Mouse (Mus musculus) right cerebral cortex, adult 18-20 months (tissue): ENCODE data around the gene Gm20517.
"Not testable (repeated sequence)": the region's sequence is repeated elsewhere in the genome, so short reads cannot be mapped to it uniquely, and the experiment has no call there.

Source experiments
- DNase-seq: peaks from one replicate; pipeline ENCODE4 v3.0.0; 2022; ENCODE audit warnings: mixed read lengths

The Gm20517 gene

DNA sequence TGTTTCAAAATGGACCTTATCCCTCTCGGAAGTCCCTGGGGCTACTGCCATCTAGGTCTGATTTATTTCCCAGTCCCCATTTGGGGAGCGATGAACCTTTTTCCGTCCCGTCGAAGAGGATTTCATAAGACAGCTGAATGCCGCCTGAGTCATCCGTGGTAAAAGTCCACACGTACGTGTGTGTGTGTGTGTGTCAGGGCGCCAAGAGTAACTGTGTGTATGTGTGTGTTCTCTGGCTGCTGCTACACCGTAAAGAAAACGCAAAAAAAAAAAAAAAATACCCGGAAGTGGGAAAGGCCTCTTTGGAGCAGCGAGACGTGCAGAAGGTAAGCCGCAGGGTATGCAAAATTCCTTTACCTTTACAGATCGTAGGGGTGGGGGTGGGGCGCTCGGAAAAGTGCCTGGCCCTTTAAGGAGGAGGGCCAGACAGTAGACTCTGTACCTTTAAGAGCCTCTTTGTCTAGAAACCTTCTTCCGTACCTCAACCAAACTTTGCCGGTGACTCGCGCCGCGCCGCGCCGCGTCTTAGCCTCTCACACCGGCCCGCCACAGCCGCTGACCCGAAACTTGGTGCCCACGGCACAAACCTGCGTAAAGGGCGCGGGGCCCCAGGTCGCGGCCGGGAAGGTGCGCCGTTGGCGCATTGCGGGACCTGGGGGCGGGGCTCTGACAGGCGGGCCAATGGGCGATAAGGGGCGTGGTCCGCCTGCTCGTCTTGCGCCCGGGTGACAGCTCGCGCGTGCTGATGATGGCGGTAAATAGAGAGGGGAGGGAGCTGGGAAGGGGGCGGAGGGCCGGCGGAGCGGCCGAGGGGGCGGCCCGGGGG is 17.7 kb downstream of the Gm20517 start:
- peak; percentile 94 for DNase-seq

DNA sequence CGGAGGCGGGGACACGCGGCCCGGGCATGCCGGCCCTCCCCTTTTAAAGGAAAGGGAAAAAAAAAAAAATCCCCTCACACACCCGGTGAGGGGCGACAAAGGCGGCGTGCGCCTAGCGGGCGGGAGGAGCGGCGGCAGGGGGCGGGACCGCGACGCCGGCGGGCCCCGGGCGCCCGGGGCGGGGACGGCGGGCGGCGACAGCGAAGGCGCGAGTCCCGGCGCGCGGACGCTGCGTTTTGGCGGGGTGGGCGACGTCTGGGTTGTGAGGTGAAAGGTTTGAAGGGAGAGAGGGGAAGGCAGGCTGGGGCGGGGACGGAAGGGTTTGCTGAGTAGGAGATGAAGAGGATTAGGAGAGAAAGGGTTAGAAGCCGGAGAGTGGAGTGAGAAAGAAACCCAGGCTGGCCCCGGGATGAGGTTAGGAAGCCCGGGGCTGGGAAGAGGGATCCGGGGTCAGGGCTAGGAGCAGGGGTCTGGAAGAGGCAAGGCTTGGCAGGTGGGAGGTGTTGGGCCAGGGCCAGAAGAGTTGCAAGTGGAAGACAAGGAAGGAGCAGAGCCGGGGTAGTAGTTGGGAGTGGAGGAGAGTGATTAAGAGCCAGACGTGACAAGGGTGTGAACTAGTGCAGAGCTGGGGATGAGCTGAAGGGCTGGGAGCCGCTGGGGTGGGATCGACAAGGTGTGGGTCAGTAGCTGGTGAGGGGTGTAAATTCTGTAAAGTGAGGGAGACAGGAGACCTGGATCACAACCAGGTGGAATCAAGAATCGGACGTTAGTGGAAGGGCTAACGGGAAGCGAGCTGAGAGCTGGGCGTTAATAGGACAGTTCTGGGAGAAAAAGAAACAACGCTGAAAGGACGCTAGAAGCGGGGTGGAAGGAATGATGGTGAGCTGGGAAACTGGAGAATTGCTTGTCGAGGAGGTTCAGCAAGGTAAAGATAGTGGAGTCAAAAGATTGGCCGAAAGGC is 18.6 kb downstream of the Gm20517 start:
- peak; percentile 29 for DNase-seq

DNA sequence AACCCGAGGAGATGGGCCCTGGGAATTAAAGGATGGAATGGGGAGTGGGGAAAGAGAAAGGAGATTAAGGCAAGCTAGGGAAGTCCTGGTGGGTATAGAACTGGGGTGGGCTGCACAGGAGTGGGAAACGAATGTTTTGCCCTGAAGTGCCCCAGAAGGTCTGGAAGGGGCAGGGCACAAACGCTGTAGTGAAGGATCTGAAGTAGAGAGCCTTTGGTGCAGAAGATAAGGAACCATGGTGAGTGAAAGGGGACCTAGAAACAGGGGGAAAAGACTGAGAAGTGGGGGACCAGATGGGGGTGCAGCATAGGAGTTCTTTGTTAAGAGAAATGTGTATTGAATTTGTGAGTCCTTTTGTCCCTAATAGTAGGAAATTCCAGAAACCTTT is 19.3 kb downstream of the Gm20517 start, which contains the start of gene Usp49:
Gene Usp49, plus strand, starts transcription at position 13 of the 388 bp plus-strand sequence.
- DNase-seq: no peak

DNA sequence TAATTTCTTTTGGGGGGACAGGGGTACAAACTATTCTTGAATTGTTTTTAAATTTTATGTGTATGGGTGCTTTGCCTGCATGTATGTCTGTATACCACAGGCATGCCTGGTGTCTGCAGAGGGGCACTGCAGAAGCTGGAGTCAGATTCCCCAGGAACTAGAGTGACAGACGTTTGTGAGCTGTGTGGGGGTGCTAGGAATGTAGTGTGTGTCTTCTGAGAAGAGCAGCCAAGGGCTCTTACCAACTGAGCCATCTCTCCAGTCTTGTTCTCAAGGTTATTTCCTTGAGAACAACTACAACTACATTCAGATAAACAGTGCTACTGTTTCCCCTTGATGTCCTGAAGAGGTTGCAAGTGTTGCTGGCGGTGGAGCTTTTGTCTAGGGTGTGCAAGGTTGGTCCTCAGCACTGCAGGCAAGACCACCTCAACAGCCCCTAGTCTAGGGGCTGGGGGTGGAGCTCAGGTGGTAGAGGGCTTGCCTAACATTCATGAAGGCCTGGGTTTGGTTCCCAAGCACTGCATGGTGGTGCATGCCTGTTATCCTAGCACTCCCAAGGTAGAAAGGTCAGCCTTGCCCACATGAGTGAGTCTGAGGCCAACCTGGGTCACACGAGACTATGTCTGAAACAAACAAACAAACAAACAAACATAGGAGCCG is 20.9 kb downstream of the Gm20517 start:
- no peak for DNase-seq

DNA sequence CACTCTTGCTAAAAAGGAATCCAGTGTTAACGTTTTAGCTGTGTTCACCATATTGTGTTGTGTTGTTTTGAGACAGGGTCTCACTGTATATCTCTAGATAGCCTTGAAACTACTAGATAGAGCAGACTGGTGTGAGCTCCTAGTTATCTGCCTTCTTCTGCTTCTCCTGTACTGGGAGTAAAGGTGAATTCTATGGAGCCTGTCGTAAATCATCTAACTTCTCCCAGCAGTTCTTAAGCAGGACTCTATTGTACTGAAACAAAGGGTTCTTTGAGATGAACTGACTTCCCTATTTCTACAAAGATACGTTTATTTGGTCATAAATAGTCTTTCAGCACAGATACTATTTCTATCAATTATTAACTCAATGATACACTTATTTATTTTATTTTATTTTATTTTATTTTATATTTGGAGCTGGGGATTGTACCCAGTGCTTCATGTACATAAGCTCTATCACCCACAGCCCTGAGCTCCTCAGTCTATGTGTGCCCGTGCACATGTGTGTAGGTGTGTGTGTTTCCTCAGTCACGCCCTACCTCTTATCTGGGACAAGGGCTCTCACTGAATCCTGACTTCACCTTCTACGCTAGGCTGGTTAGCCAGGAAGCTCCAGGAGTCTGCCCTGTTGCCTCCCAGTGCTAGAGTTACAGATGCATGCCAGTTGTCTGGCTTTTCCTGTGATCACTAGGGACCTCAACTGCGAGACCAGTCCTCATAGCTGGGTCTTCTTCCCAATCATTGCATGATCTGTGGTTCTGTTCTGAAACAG is 22.8 kb downstream of the Gm20517 start:
- DNase-seq: no peak

DNA sequence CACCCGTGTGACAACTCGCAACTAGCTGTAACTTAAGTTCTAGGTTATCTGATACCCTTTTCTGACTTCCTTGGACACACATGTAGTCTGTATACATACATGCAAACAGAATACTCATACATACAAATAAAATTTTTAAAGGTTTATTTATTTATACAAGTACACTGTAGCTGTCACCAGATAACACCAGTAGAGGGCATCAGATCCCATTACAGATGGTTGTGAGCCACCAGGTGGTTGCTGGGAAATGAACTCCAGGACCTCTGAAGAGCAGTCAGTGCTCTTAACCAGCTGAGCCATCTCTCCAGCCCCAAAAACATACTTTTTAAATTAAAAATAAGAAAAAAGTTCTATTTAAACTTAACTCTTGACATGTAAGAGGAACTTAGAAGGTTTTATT is 31.6 kb downstream of the Gm20517 start:
- no peak for DNase-seq

DNA sequence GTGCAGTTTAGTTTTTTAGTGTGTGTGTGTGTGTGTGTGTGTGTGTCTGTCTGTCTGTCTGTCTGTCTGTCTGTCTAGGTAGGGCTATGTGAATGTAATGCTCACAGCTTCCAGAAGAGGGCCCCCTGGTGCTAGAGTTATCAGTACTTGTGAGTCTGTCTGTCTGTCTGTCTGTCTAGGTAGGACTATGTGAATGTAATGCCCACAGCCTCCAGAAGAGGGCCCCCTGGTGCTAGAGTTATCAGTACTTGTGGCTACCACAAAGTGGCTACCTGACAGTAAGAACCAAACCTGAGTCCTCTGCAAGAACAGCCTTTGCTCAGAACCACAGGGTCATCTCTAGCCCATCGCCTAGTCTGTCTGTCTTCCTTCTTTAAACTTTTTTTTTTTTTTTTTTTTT is 35.3 kb downstream of the Gm20517 start:
- DNase-seq: peak; percentile 10

DNA sequence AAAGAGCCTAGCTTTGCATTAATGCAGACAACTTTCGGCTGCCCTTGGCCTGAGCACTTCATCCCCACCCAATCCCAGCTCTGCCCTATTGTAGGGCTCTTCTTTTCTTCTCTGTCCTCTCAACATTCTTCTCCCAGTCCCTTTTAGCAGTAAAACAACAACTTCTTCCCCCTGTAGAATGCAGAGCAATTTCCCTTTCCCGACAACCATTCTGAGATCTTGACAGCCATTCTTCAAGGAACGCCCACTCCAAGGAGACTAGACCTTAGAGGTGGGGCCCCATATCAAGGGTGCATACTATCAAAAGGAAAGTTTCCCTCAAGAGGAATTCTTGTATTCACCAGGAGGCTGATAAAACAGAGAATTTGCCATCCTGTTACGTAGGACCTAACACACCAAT is 37.6 kb downstream of the Gm20517 start:
- no peak for DNase-seq

DNA sequence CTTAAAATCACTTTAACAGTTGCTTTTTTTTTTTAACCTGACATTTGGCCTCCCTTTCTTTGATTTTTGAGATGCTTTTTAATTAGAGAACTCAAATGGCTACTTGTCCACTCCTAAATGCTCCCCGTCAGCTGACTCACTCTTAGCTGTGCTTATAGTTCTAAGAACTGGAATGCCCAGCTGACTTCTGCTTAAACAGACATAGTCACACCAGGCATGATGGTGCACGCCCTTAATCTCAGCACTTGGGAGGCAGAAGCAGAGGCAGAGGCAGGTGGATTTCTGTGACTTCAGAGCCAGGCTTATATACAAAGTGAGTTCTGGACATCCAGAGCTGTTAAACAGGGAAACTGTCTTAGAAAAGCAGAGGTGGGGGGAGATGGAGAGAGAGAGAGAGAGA is 40.6 kb downstream of the Gm20517 start:
- DNase-seq: no peak

DNA sequence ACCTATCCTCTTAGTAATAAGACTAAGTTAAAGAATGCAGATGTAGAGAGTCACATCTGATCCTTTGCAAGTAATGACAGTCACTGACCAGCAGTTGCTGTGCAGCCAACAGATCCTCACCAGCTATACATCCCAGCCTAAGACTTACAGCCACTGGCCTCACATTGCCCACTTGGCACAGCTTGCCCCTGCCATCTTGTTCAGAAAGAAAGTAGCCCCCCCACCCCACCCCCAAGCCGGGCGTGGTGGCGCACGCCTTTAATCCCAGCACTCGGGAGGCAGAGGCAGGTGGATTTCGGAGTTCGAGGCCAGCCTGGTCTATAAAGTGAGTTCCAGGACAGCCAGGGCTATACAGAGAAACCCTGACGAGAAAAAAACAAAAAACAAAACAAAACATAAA is 43.0 kb downstream of the Gm20517 start:
- DNase-seq: not testable (repeated sequence)

DNA sequence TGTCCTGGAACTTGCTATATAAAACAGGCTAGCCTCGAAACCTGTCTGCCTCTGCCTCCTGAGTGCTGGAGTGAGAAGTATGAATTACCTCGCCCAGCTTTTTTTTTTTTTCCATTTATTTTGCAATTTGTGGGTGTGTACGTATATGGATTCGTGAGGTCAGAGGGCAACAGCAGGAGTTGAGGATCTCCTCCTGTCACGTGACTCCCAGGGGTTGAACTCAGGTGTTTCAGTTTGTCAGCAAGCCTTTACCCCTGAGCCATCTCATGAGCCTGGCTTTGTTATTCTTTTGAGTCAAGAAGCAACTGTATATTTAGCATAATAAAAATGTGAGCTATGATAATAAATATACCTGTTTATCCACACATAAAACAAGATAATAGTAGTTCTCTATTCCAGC is 44.3 kb downstream of the Gm20517 start:
- no peak for DNase-seq

DNA sequence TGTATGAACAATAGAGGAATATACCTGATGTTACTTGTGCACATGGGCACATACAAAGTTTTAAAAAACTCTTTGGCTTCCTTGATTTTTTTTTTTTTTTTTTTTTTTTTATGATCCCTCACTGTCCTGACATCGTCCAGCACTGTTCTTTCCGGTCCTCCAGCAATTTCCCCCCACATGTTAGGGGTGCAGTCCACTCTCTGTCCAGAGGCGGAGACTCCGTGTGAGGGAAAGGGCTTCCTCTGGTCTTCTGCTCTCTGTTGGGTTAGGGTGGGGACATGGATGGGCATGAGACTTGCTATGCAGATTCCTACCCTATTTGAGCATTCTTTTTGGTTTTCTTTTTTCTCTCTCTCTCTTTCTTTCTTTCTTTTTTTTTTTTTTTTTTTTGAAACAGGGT is 46.5 kb downstream of the Gm20517 start:
- no peak for DNase-seq

DNA sequence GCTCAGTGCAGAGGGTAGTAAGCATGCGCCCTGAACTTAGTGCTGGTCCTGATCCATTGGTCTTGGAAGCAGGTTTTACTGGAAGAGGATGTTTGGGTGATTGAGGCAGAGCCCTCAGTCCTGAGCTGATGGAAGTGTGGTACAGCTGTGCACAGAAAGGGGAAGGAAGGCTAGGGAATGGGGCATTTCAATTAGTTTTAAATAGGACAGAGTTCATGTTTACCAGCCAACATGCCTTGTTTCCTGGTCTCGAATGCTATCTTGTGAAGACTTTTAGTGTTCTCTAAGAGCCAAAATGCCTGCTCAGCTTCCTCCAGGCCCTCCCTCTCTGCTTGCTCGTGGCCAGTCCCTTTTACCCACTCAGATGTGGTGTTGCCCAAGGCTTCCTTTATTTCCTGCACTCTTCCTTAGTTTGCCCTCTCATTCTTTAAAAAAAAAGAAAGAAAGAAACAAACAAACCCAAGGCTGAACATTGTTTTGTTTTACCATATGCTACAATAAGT is 47.4 kb downstream of the Gm20517 start:
- no peak for DNase-seq

DNA sequence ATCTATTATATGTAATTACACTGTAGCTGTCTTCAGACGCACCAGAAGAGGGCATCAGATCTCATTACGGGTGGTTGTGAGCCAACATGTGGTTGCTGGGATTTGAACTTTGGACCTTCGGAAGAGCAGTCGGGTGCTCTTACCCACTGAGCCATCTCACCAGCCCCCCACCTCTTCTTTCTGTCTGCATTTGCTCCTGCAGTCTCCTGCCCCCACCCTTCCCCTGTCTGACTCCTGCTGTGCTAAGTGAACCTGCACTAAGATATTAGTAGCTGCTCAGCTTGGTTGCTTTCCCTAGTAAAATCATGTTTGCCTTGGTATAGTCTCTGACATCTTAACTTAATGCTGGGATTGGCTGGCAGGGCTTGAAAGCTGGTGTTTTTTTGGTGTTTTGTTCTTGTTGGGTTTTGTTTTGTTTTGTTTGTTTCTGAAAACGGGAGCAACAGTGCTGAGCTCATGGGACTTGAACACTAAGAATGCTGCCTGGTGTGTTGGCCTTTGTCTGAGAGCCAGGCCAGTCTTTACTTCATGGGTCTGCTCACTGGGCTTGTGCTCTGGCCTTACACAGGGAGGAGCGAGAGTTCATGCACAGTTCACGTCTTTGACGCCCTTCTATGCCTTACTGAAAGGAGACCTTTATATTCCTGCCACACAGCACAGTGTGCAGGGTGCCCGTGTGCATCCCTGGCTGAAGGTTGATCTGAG is 51.8 kb downstream of the Gm20517 start:
- DNase-seq: no peak

DNA sequence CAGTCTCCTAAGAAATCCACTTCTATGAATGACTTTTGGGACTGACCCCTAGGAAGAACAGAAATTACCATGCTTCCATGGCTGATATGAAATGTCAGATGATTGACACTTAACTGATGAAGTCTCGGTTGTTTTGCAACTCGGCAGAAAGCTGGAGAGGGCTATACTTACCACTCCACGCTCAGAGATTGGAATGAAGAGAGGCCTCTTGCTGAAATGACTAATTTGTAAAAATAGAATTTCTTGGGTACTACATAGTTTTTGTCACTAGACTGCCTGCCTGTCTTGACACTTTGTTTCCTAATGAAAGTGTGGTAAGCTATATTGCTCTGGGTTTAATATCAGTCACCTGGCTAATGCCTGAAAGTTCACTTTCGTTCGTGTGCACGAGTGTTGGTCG is 53.1 kb downstream of the Gm20517 start:
- no peak for DNase-seq

DNA sequence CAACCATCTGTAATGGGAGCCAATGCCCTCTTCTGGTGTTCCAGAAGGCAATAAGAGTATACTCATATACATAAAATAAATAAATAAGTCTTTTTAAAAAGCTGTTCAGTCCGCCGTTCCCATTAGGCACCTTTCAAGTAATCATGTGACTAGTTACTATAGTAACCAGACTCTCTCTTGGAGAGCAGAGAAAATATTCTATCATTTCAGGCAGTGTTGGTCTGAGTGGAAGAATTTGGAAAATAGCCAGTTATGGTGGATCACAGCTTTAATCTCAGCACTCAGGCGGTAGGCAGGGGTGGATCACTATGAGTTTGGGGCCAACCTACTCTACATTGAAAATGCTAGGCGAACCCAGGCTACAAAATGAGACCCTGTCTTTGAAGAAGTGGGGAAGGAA is 57.8 kb downstream of the Gm20517 start:
- DNase-seq: no peak

DNA sequence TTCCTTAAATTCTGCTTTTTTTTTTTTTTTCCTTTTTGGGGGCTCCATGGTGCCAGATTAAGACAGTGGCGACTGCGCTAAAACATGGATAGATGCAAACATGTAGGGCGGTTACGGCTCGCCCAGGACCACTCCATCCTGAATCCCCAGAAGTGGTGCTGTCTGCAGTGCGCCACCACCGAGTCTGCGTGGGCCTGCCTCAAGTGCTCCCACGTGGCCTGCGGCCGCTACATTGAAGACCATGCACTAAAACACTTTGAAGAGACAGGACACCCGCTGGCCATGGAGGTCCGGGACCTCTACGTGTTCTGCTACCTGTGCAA is 60.6 kb downstream of the Gm20517 start:
- no peak for DNase-seq

DNA sequence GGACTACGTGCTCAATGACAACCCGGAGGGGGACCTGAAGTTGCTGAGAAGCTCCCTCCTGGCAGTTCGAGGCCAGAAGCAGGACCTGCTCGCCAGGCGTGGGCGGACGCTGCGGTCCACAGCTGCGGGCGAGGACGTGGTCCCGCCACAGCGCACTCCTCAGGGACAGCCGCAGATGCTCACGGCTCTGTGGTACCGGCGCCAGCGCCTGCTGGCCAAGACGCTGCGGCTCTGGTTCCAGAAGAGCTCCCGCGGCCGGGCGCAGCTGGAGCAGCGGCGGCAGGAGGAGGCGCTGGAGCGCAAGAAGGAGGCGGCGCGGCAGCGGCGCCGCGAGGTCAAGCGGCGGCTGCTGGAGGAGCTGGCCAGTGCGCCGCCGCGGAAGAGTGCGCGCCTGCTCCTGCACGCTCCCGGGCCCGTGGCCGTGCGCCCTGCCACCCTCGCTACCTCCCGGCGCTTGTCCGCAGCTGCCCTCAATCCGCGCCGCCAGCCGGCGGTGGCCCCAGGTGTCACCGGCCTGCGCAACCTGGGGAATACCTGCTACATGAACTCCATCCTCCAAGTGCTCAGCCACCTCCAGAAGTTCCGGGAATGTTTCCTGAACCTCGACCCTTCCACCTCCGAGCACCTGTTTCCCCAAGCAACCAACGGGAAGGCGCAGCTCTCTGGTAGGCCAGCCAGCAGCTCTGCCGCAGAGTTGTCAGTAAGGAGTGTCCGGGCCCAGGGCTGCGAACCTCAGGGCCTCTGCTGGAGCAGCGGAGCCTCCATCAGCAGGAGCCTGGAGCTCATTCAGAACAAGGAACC is 61.1 kb downstream of the Gm20517 start:
- DNase-seq: peak; percentile 64

DNA sequence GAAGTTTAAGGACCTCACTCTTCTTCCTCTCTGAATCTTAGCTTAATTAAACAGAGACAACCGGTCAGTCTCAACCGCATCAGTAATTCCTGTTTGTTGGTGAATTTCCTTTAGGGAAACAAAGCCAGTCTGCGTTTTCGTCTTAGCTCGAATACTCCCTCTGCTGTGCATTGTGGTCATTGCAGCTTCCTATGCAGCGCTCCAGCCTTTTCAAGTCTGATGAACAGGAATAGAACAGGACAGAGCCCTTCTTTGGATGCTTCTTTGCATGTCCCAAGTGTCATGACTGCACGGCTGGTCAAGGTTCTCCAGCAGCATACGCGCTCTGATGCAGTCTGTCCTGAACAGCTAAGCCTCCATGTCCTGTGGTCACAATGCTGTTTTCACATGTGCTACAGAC is 65.2 kb downstream of the Gm20517 start:
- peak; percentile 64 for DNase-seq

DNA sequence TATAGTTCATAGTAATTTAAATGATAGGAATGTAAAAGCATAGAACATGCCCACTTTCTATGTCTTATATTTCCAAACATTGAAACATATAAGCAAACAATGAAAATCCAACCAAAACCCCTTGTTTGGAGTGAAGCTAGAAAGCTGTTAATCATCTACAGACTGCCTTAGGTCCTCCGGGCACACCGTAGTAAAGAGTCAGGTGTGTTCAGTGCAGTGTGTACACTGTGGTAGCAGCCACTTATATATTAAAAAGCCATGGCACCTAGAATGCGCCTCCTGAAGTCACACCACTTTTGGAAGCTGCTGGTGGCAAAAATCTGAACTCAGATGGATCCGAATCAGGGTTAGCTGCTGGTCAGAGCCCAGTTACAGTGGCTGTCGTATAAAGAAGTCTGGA is 66.8 kb downstream of the Gm20517 start:
- no peak for DNase-seq

DNA sequence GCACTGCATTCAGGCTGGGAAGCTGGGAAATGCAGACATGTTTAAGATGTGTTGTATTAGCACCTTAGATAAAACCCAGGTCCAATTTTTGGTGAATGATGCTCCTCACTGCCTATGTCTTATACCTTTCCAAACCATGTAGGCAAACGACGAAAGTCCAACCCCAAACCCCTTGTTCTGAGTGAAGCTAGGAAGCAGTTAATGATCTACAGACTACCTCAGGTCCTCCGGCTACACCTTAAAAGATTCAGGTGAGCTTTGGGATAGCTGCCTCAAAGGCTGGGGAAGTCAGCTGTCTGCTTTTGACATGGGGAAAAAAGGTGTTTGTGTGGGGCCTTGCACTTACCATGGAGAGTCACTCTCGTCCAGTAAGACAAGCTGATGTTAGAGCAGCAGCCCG is 67.3 kb downstream of the Gm20517 start:
- DNase-seq: no peak
